Mouse (Mus musculus): Measurements from ENCODE around the gene Slc30a5.

GRCm38 (mm10) chr13:100846254-100846653 lies 13.0 kb upstream of the Slc30a5 start:
- TF ChIP-seq CTCF (IDR thresholded peaks at IDR 0.05; ENCODE audit: borderline replicate concordance, insufficient read depth, low read length) (no peak), POLR2A (IDR thresholded peaks at IDR 0.05; ENCODE audit: low read depth, low read length) (no peak)
